Mouse (Mus musculus): ENCODE measurements around the gene Ablim1. TPM values are rescaled to one million over a fixed set of nuclear protein-coding genes. Genes with fewer than 3 reads are reported as not detected.

Gene Ablim1
- total and polyA plus RNA-seq, 2 experiments from 2014 or later = 44.7 to 71.7 TPM

- DNase-seq (ENCODE audit: low spot score) = no peak
- no peaks in the 10 kb centered on the region for H3K9me3 ChIP-seq (ENCODE audit: low read length)
- H3K27ac ChIP-seq = no peak overlapping the region
- no peaks in the 10 kb centered on the region for H3K36me3 ChIP-seq (ENCODE audit: insufficient read depth, low read length)
- H3K4me1 ChIP-seq (ENCODE audit: insufficient read depth, low read length) = 0 out of 2 replicates have a peak, but pooled peaks cover 4% of the 10 kb centered on the region
- H3K4me3 ChIP-seq (ENCODE audit: low read length) = no peak overlapping the region
- 38% methylated on average over 7 of the region's 7 CpGs for WGBS
- no peak overlapping the region for H3K9ac ChIP-seq (replicated peaks; ENCODE audit: low read length)
- H3K27me3 ChIP-seq (ENCODE audit: insufficient read depth, low read length) = no peaks in the 10 kb centered on the region
- TF ChIP-seq CTCF (IDR thresholded peaks at IDR 0.05; ENCODE audit: low read depth) = no peak
- ATAC-seq = no peak
- no peak overlapping the region for H3K4me2 ChIP-seq (ENCODE audit: low read depth, low read length)
These were observed 93.0 kb downstream of the Ablim1 start for GRCm38 (mm10) chr19:57221684-57222235.

GRCm38 (mm10) chr19:57219758-57220157 is 95.0 kb downstream of the Ablim1 start:
- TF ChIP-seq CTCF (IDR thresholded peaks at IDR 0.05; ENCODE audit: low read depth) = no peak
- no peaks in the 10 kb centered on the region for H3K27me3 ChIP-seq (ENCODE audit: insufficient read depth, low read length)
- DNase-seq (ENCODE audit: low spot score) (no peak), ATAC-seq (no peak)
- H3K4me2 ChIP-seq (ENCODE audit: low read depth, low read length) = no peak overlapping the region
- H3K4me3 ChIP-seq (ENCODE audit: low read length) = no peak overlapping the region
- H3K36me3 ChIP-seq (ENCODE audit: insufficient read depth, low read length) = no peaks in the 10 kb centered on the region
- H3K9ac ChIP-seq (replicated peaks; ENCODE audit: low read length) = no peak overlapping the region
- WGBS = 70% methylated on average over 11 of the region's 11 CpGs
- H3K4me1 ChIP-seq (ENCODE audit: insufficient read depth, low read length) = 0 out of 2 replicates have a peak, but pooled peaks cover 4% of the 10 kb centered on the region
- no peaks in the 10 kb centered on the region for H3K9me3 ChIP-seq (ENCODE audit: low read length)
- H3K27ac ChIP-seq = no peak overlapping the region

GRCm38 (mm10) chr19:57217161-57217560 is 97.6 kb downstream of the Ablim1 start:
- WGBS = 80% methylated on average over 4 of the region's 4 CpGs
- no peak for DNase-seq (ENCODE audit: low spot score)
- H3K9ac ChIP-seq (replicated peaks; ENCODE audit: low read length) = no peak overlapping the region
- no peaks in the 10 kb centered on the region for H3K36me3 ChIP-seq (ENCODE audit: insufficient read depth, low read length)
- no peak overlapping the region for H3K4me2 ChIP-seq (ENCODE audit: low read depth, low read length)
- no peaks in the 10 kb centered on the region for H3K9me3 ChIP-seq (ENCODE audit: low read length)
- H3K27me3 ChIP-seq (ENCODE audit: insufficient read depth, low read length) = no peaks in the 10 kb centered on the region
- no peak overlapping the region for H3K27ac ChIP-seq
- 0 out of 2 replicates have a peak, but pooled peaks cover 4% of the 10 kb centered on the region for H3K4me1 ChIP-seq (ENCODE audit: insufficient read depth, low read length)
- no peak overlapping the region for H3K4me3 ChIP-seq (ENCODE audit: low read length)
- ATAC-seq = no peak
- TF ChIP-seq CTCF (IDR thresholded peaks at IDR 0.05; ENCODE audit: low read depth) = no peak

GRCm38 (mm10) chr19:57215527-57215926 is 99.2 kb downstream of the Ablim1 start:
- Histone ChIP-seq H3K36me3 (ENCODE audit: insufficient read depth, low read length) (no peaks in the 10 kb centered on the region), H3K4me1 (ENCODE audit: insufficient read depth, low read length) (no peaks in the 10 kb centered on the region), H3K27ac (no peak overlapping the region), H3K27me3 (ENCODE audit: insufficient read depth, low read length) (no peaks in the 10 kb centered on the region), H3K4me2 (ENCODE audit: low read depth, low read length) (no peak overlapping the region), H3K9me3 (ENCODE audit: low read length) (no peaks in the 10 kb centered on the region), H3K4me3 (ENCODE audit: low read length) (no peak overlapping the region), H3K9ac (replicated peaks; ENCODE audit: low read length) (no peak overlapping the region)
- 62% methylated on average over 8 of the region's 8 CpGs for WGBS
- DNase-seq (ENCODE audit: low spot score) = no peak
- ATAC-seq = no peak
- no peak for TF ChIP-seq CTCF (IDR thresholded peaks at IDR 0.05; ENCODE audit: low read depth)

- TF ChIP-seq CTCF (IDR thresholded peaks at IDR 0.05; ENCODE audit: low read depth) = no peak
- 65% methylated on average over 2 of the region's 2 CpGs for WGBS
- Histone ChIP-seq H3K4me2 (ENCODE audit: low read depth, low read length) (no peak overlapping the region), H3K9ac (replicated peaks; ENCODE audit: low read length) (no peak overlapping the region), H3K4me3 (ENCODE audit: low read length) (no peak overlapping the region), H3K9me3 (ENCODE audit: low read length) (no peaks in the 10 kb centered on the region), H3K27me3 (ENCODE audit: insufficient read depth, low read length) (no peaks in the 10 kb centered on the region), H3K36me3 (ENCODE audit: insufficient read depth, low read length) (no peaks in the 10 kb centered on the region), H3K4me1 (ENCODE audit: insufficient read depth, low read length) (no peaks in the 10 kb centered on the region), H3K27ac (no peak overlapping the region)
- ATAC-seq (no peak), DNase-seq (ENCODE audit: low spot score) (no peak)
These were observed 102.3 kb downstream of the Ablim1 start for GRCm38 (mm10) chr19:57212406-57212805.

- no peaks in the 10 kb centered on the region for H3K27me3 ChIP-seq (ENCODE audit: insufficient read depth, low read length)
- H3K4me3 ChIP-seq (ENCODE audit: low read length) = no peak overlapping the region
- TF ChIP-seq CTCF (IDR thresholded peaks at IDR 0.05; ENCODE audit: low read depth) = peak; percentile 17; the same call in 1 of the 2 replicates
- DNase-seq (ENCODE audit: low spot score) (peak; percentile 45), ATAC-seq (no peak)
- 61% methylated on average over 15 of the region's 15 CpGs for whole genome bisulfite sequencing
- H3K27ac ChIP-seq = peak overlapping the region; percentile 51; the same call in 1 of the 2 replicates
- no peak overlapping the region for H3K4me2 ChIP-seq (ENCODE audit: low read depth, low read length)
- no peaks in the 10 kb centered on the region for H3K36me3 ChIP-seq (ENCODE audit: insufficient read depth, low read length)
- H3K9ac ChIP-seq (replicated peaks; ENCODE audit: low read length) = no peak overlapping the region
- H3K9me3 ChIP-seq (ENCODE audit: low read length) = no peaks in the 10 kb centered on the region
- no peaks in the 10 kb centered on the region for H3K4me1 ChIP-seq (ENCODE audit: insufficient read depth, low read length)
These were observed 103.1 kb downstream of the Ablim1 start for GRCm38 (mm10) chr19:57211444-57212111.

GRCm38 (mm10) chr19:57210924-57211323 is 103.8 kb downstream of the Ablim1 start:
- Histone ChIP-seq H3K36me3 (ENCODE audit: insufficient read depth, low read length) (no peaks in the 10 kb centered on the region), H3K4me2 (ENCODE audit: low read depth, low read length) (no peak overlapping the region), H3K27ac (no peak overlapping the region), H3K4me1 (ENCODE audit: insufficient read depth, low read length) (no peaks in the 10 kb centered on the region), H3K27me3 (ENCODE audit: insufficient read depth, low read length) (no peaks in the 10 kb centered on the region), H3K4me3 (ENCODE audit: low read length) (no peak overlapping the region), H3K9me3 (ENCODE audit: low read length) (no peaks in the 10 kb centered on the region), H3K9ac (replicated peaks; ENCODE audit: low read length) (no peak overlapping the region)
- ATAC-seq (no peak), DNase-seq (ENCODE audit: low spot score) (no peak)
- WGBS = 98% methylated on average over 2 of the region's 2 CpGs
- no peak for TF ChIP-seq CTCF (IDR thresholded peaks at IDR 0.05; ENCODE audit: low read depth)

Data from hindbrain, postnatal 0 days (tissue).